Mouse (Mus musculus): Measurements from ENCODE around the gene Tab2. TPM values are rescaled to one million over a fixed set of nuclear protein-coding genes. Genes with fewer than 3 reads are reported as not detected.

The Tab2 gene
- total and polyA plus RNA-seq, 3 experiments: 13.7 to 43.5 (median 30.4) TPM

DNA sequence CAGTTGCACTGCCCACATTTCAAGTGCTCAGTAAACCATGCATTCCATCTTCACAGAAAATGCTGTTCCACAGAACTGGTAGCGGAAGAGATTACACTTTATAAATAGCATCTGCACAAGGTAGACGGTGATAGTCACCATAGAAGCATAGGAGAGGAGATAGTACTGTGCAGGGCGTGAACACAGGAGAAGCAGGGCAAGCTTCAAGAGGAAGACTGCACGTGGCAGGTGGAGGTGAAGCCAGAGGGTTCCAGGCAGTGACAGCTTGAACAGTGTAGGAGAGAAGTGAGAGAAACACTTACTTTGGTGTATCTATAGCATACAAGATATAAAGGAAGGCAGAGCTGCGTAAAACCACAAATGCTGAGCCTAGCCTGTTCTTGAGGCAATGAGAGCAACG, 3.0 kb upstream of the Tab2 start:
- Histone ChIP-seq H3K4me3 (replicated peaks in 1 of 3; ENCODE audit: low read depth in 2 of 3, low read length in 2 of 3, poor library complexity in 1 of 3) (no peak overlapping the region), H3K4me2 (ENCODE audit: insufficient read depth, low read depth, poor library complexity, severe bottlenecking) (no peak overlapping the region), H3K9ac (ENCODE audit: insufficient read depth, low read depth) (no peak overlapping the region), H3K36me3 (replicated peaks in 1 of 2; ENCODE audit: control insufficient read depth in 1 of 2, insufficient read depth in 1 of 2, low read length in 1 of 2) (no peaks in the 10 kb centered on the region), H3K27ac (ENCODE audit: insufficient read depth, low read depth) (no peak overlapping the region), H3K79me2 (replicated peaks; ENCODE audit: control insufficient read depth, extremely low read depth, insufficient read depth, poor library complexity, severe bottlenecking) (peaks cover 19% of the 10 kb centered on the region), H3K4me1 (ENCODE audit: control insufficient read depth in 1 of 2, insufficient read depth in 2 of 2) (peaks cover 0 to 3% of the 10 kb centered on the region in 2 experiments; a peak in 1 of 4 replicates), H3K27me3 (replicated peaks) (no peaks in the 10 kb centered on the region), H3K9me3 (replicated peaks; ENCODE audit: low read length) (no peaks in the 10 kb centered on the region)
- no peak for DNase-seq (ENCODE audit: extremely low read depth)
- TF ChIP-seq HCFC1 (IDR thresholded peaks at IDR 0.05; ENCODE audit: low read depth, low read length) (no peak), GABPA (IDR thresholded peaks at IDR 0.05; ENCODE audit: insufficient replicate concordance, low read depth, low read length) (no peak), PAX5 (IDR thresholded peaks at IDR 0.05; ENCODE audit: low read length) (no peak), SIN3A (IDR thresholded peaks at IDR 0.05; ENCODE audit: low read length) (no peak), ZC3H11A (IDR thresholded peaks at IDR 0.05; ENCODE audit: low read depth, low read length) (no peak), TBP (conservative IDR thresholded peaks at IDR 0.05; ENCODE audit: low read depth, low read length) (no peak), IRF4 (IDR thresholded peaks at IDR 0.05; ENCODE audit: low read depth, low read length) (no peak), MEF2A (IDR thresholded peaks at IDR 0.05; ENCODE audit: borderline replicate concordance, low read depth, low read length) (no peak)
- dilution Hi-C loops (cut with MboI; ENCODE audit: extremely low pct_ligation_motif_present, extremely low pct_unique_long_range_greater_than_20kb, low sequenced_read_pairs): no loop called here
- in situ Hi-C loops (cut with MboI; ENCODE audit: low pct_ligation_motif_present, low pct_unique_long_range_greater_than_20kb, low sequenced_read_pairs): no loop called here

DNA sequence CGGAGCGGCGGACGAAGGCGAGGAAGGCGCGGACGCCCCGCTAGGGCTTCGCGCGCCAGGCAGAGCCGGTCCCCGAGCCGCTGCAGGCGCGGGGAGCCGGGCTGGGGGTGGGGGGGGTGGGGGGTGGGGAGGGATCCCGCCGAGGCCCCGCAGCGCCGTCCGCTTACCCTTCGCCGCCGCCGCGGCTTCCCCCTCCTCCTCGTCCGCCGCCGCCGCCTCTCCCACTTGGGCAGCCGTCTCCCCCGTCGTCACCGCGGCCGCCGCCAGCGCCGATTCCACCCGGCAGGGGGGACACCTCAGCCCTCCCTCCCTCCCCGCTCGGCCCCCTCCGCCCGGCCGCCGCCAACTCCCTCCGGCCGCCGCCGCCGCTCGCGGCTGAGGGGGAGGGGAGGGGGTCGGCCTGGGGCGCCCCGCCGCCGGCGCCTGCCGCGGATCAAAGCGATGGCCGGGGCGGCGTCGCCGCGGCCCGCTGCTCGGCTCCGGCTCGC, 352 bp downstream of the Tab2 start:
- peaks cover 6 to 31% of the 10 kb centered on the region in 2 experiments; a peak in 3 of 4 replicates for H3K4me1 ChIP-seq (ENCODE audit: control insufficient read depth in 1 of 2, insufficient read depth in 2 of 2)
- H3K27me3 ChIP-seq (replicated peaks): no peaks in the 10 kb centered on the region
- peaks cover 0 to 8% of the 10 kb centered on the region in 2 experiments for H3K36me3 ChIP-seq (replicated peaks in 1 of 2; ENCODE audit: control insufficient read depth in 1 of 2, insufficient read depth in 1 of 2, low read length in 1 of 2)
- peak overlapping the region; percentile 77 for H3K27ac ChIP-seq (ENCODE audit: insufficient read depth, low read depth)
- H3K79me2 ChIP-seq (replicated peaks; ENCODE audit: control insufficient read depth, extremely low read depth, insufficient read depth, poor library complexity, severe bottlenecking): peaks cover 50% of the 10 kb centered on the region
- no peak for DNase-seq (ENCODE audit: extremely low read depth)
- H3K9ac ChIP-seq (ENCODE audit: insufficient read depth, low read depth): peak overlapping the region; percentile 100
- TF ChIP-seq TCF12 (IDR thresholded peaks at IDR 0.05; ENCODE audit: low read depth, low read length) (no peak), RAD21 (IDR thresholded peaks at IDR 0.05; ENCODE audit: low read depth, low read length) (no peak), EP300 (IDR thresholded peaks at IDR 0.05; ENCODE audit: low read length) (no peak), NELFE (IDR thresholded peaks at IDR 0.05; ENCODE audit: low read depth, low read length) (no peak), KAT2A (IDR thresholded peaks at IDR 0.05; ENCODE audit: insufficient replicate concordance, low read length) (no peak)
- in situ Hi-C loops (cut with MboI; ENCODE audit: low pct_ligation_motif_present, low pct_unique_long_range_greater_than_20kb, low sequenced_read_pairs): no loop called here
- peak overlapping the region; percentile 69 to 87 (median 75) for H3K4me3 ChIP-seq (replicated peaks in 1 of 3; ENCODE audit: low read depth in 2 of 3, low read length in 2 of 3, poor library complexity in 1 of 3)
- dilution Hi-C loops (cut with MboI; ENCODE audit: extremely low pct_ligation_motif_present, extremely low pct_unique_long_range_greater_than_20kb, low sequenced_read_pairs): no loop called here
- H3K4me2 ChIP-seq (ENCODE audit: insufficient read depth, low read depth, poor library complexity, severe bottlenecking): no peak overlapping the region
- no peaks in the 10 kb centered on the region for H3K9me3 ChIP-seq (replicated peaks; ENCODE audit: low read length)
